Mouse (Mus musculus): ENCODE results near the gene Gm42417. TPM values are rescaled to one million over a fixed set of nuclear protein-coding genes. Genes with fewer than 3 reads are reported as not detected.
A peak's percentile ranks its signal among the peaks of the same experiment; 100 is the strongest.

Gene Gm42417
- total and polyA plus RNA-seq, 2 experiments from 2014 or later, result not detected

- TF ChIP-seq CTCF (IDR thresholded peaks at IDR 0.05; ENCODE audit: low read depth) (no peak), EP300 (IDR thresholded peaks at IDR 0.05; ENCODE audit: low read depth) (no peak)
- peak overlapping the region; percentile 83 for H3K9ac ChIP-seq (replicated peaks; ENCODE audit: low read depth, low read length)
- peaks cover 12% of the 10 kb centered on the region; the same call in 1 of the 2 replicates for H3K4me1 ChIP-seq (ENCODE audit: control insufficient read depth, insufficient read depth)
- H3K9me3 ChIP-seq (replicated peaks; ENCODE audit: control insufficient read depth, low read length), result no peaks in the 10 kb centered on the region
- 8% methylated on average over 8 of the region's 8 CpGs for WGBS
- peaks cover 39% of the 10 kb centered on the region for H3K36me3 ChIP-seq (replicated peaks; ENCODE audit: control insufficient read depth, insufficient read depth, low read length)
- ATAC-seq (ENCODE audit: insufficient read depth, low read depth) (no peak), DNase-seq (ENCODE audit: low spot score) (no peak)
- H3K27ac ChIP-seq (ENCODE audit: low read depth), result peak overlapping the region; percentile 95
- H3K4me3 ChIP-seq (ENCODE audit: low read depth, low read length), result peak overlapping the region; percentile 83
- peak overlapping the region; percentile 90 for H3K4me2 ChIP-seq (ENCODE audit: low read depth, low read length)
- no peaks in the 10 kb centered on the region for H3K27me3 ChIP-seq (ENCODE audit: control insufficient read depth, insufficient read depth, low read length)
Measured at GRCm38 (mm10) chr1:36555798-36556395, 16.7 kb upstream of the Gm42417 start.

GRCm38 (mm10) chr1:36554633-36555399 is 15.6 kb upstream of the Gm42417 start:
- H3K36me3 ChIP-seq (replicated peaks; ENCODE audit: control insufficient read depth, insufficient read depth, low read length), result peaks cover 50% of the 10 kb centered on the region
- 0 out of 2 replicates have a peak overlapping the region, but pooled peaks have one; percentile 83 for H3K9ac ChIP-seq (replicated peaks; ENCODE audit: low read depth, low read length)
- DNase-seq (ENCODE audit: low spot score), result no peak
- peak overlapping the region; percentile 83; the same call in 1 of the 2 replicates for H3K4me3 ChIP-seq (ENCODE audit: low read depth, low read length)
- 65% methylated on average over 21 of the region's 21 CpGs for WGBS
- H3K27ac ChIP-seq (ENCODE audit: low read depth), result peak overlapping the region; percentile 95
- no peaks in the 10 kb centered on the region for H3K27me3 ChIP-seq (ENCODE audit: control insufficient read depth, insufficient read depth, low read length)
- TF ChIP-seq CTCF (IDR thresholded peaks at IDR 0.05; ENCODE audit: low read depth) (no peak), EP300 (IDR thresholded peaks at IDR 0.05; ENCODE audit: low read depth) (0 out of 2 replicates have a peak, but pooled peaks have one; percentile 38)
- peak overlapping the region; percentile 90 for H3K4me2 ChIP-seq (ENCODE audit: low read depth, low read length)
- no peaks in the 10 kb centered on the region for H3K9me3 ChIP-seq (replicated peaks; ENCODE audit: control insufficient read depth, low read length)
- H3K4me1 ChIP-seq (ENCODE audit: control insufficient read depth, insufficient read depth), result peaks cover 12% of the 10 kb centered on the region; the same call in 1 of the 2 replicates
- ATAC-seq (ENCODE audit: insufficient read depth, low read depth), result no peak

GRCm38 (mm10) chr1:36552506-36552905 is 13.3 kb upstream of the Gm42417 start:
- Histone ChIP-seq H3K27ac (ENCODE audit: low read depth) (no peak overlapping the region), H3K4me2 (ENCODE audit: low read depth, low read length) (no peak overlapping the region), H3K9me3 (replicated peaks; ENCODE audit: control insufficient read depth, low read length) (no peaks in the 10 kb centered on the region), H3K4me3 (ENCODE audit: low read depth, low read length) (no peak overlapping the region), H3K36me3 (replicated peaks; ENCODE audit: control insufficient read depth, insufficient read depth, low read length) (peaks cover 65% of the 10 kb centered on the region), H3K4me1 (ENCODE audit: control insufficient read depth, insufficient read depth) (peaks cover 9% of the 10 kb centered on the region; the same call in 1 of the 2 replicates), H3K9ac (replicated peaks; ENCODE audit: low read depth, low read length) (no peak overlapping the region), H3K27me3 (ENCODE audit: control insufficient read depth, insufficient read depth, low read length) (no peaks in the 10 kb centered on the region)
- 85% methylated on average over 16 of the region's 16 CpGs for WGBS
- DNase-seq (ENCODE audit: low spot score), result no peak
- TF ChIP-seq CTCF (IDR thresholded peaks at IDR 0.05; ENCODE audit: low read depth), result no peak
- TF ChIP-seq EP300 (IDR thresholded peaks at IDR 0.05; ENCODE audit: low read depth), result no peak
- no peak for ATAC-seq (ENCODE audit: insufficient read depth, low read depth)

- Histone ChIP-seq H3K4me2 (ENCODE audit: low read depth, low read length) (no peak overlapping the region), H3K27me3 (ENCODE audit: control insufficient read depth, insufficient read depth, low read length) (no peaks in the 10 kb centered on the region)
Measured at GRCm38 (mm10) chr1:36551904-36552303, 12.7 kb upstream of the Gm42417 start.

GRCm38 (mm10) chr1:36550075-36550863 is 11.0 kb upstream of the Gm42417 start:
- no peaks in the 10 kb centered on the region for H3K27me3 ChIP-seq (ENCODE audit: control insufficient read depth, insufficient read depth, low read length)
- peaks cover 9% of the 10 kb centered on the region for H3K4me1 ChIP-seq (ENCODE audit: control insufficient read depth, insufficient read depth)
- H3K27ac ChIP-seq (ENCODE audit: low read depth), result no peak overlapping the region
- H3K9me3 ChIP-seq (replicated peaks; ENCODE audit: control insufficient read depth, low read length), result no peaks in the 10 kb centered on the region
- H3K4me2 ChIP-seq (ENCODE audit: low read depth, low read length), result no peak overlapping the region
- H3K9ac ChIP-seq (replicated peaks; ENCODE audit: low read depth, low read length), result no peak overlapping the region
- ATAC-seq (ENCODE audit: insufficient read depth, low read depth), result no peak
- TF ChIP-seq EP300 (IDR thresholded peaks at IDR 0.05; ENCODE audit: low read depth), result no peak
- TF ChIP-seq CTCF (IDR thresholded peaks at IDR 0.05; ENCODE audit: low read depth), result no peak
- H3K36me3 ChIP-seq (replicated peaks; ENCODE audit: control insufficient read depth, insufficient read depth, low read length), result peaks cover 65% of the 10 kb centered on the region
- 72% methylated on average over 20 of the region's 20 CpGs for WGBS
- DNase-seq (ENCODE audit: low spot score), result no peak
- no peak overlapping the region for H3K4me3 ChIP-seq (ENCODE audit: low read depth, low read length)

More at GRCm38 (mm10) chr1:36551904-36552303, 12.7 kb upstream of the Gm42417 start:
- Histone ChIP-seq H3K36me3 (replicated peaks; ENCODE audit: control insufficient read depth, insufficient read depth, low read length) (peaks cover 65% of the 10 kb centered on the region), H3K9me3 (replicated peaks; ENCODE audit: control insufficient read depth, low read length) (no peaks in the 10 kb centered on the region), H3K27ac (ENCODE audit: low read depth) (no peak overlapping the region), H3K4me3 (ENCODE audit: low read depth, low read length) (no peak overlapping the region), H3K9ac (replicated peaks; ENCODE audit: low read depth, low read length) (no peak overlapping the region), H3K4me1 (ENCODE audit: control insufficient read depth, insufficient read depth) (peaks cover 9% of the 10 kb centered on the region; the same call in 1 of the 2 replicates)
- ATAC-seq (ENCODE audit: insufficient read depth, low read depth), result no peak
- DNase-seq (ENCODE audit: low spot score), result no peak
- no peak for TF ChIP-seq EP300 (IDR thresholded peaks at IDR 0.05; ENCODE audit: low read depth)
- no peak for TF ChIP-seq CTCF (IDR thresholded peaks at IDR 0.05; ENCODE audit: low read depth)
- whole genome bisulfite sequencing, result 86% methylated on average over 17 of the region's 17 CpGs

Measured in heart, postnatal 0 days (tissue).